Mouse (Mus musculus) thymus, adult 2 months (tissue): ENCODE measurements around the gene Prr12.
"Not testable (repeated sequence)": the region's sequence is repeated elsewhere in the genome, so short reads cannot be mapped to it uniquely, and the experiment has no call there.

Source experiments
- CTCF ChIP-seq: fragments of 200-500 bp; IDR thresholded peaks from 2 replicates; pipeline ENCODE4 v1.5.1; 2012; ENCODE audit warnings: mild to moderate bottlenecking, control low read depth, low read length, moderate library complexity, borderline replicate concordance; ENCODE audit not compliant: control insufficient read depth, poor library complexity, insufficient read depth; ENCODE audit errors: extremely low read depth
- POLR2A ChIP-seq: fragments of 200-500 bp; IDR thresholded peaks from 2 replicates; pipeline ENCODE4 v1.6.1; 2012; ENCODE audit warnings: mild to moderate bottlenecking, low read length, control low read depth, moderate library complexity; ENCODE audit not compliant: control insufficient read depth, poor library complexity, insufficient read depth; ENCODE audit errors: extremely low read depth

DNA sequence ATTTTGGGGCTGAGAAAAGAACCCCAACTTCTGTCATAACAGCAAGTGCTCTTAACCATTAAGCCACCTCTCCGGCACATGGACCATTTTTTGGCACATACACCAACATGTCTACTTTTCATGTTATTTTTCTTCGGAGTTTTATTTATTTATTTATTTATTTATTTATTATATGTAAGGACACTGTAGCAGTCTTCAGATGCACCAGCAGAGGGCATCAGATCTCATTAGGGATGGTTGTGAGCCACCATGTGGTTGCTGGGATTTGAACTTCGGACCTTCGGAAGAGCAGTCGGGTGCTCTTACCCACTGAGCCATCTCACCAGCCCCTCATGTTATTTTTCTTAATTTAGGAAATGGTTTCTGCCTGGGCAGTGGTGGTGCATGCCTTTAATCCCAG lies 29.0 kb downstream of the Prr12 start:
- not testable (repeated sequence) for TF ChIP-seq POLR2A, CTCF
